Mouse (Mus musculus) midbrain, embryonic 14.5 days (tissue): ENCODE data around the gene Scgb2b21. TPM values are rescaled to one million over a fixed set of nuclear protein-coding genes. Genes with fewer than 3 reads are reported as not detected.
"Not testable (repeated sequence)": the region's sequence is repeated elsewhere in the genome, so short reads cannot be mapped to it uniquely, and the experiment has no call there.

ENCODE experiments used
- ATAC-seq: fragments of 200-750 bp; cut with Nextera tagmentation; 2 replicates; pipeline ENCODE4 v1.8.0; 2017; ENCODE audit warnings: moderate number of reproducible peaks, moderate library complexity; ENCODE audit not compliant: low FRiP score, low TSS enrichment
- DNase-seq: peaks from one replicate; pipeline ENCODE4 v3.0.0-alpha.2; 2015
- H3K27ac ChIP-seq: fragments of 300-500 bp; sonication (generic); replicated peaks from 2 replicates; pipeline ENCODE4 v1.5.1; 2014; ENCODE audit warnings: mild to moderate bottlenecking, low read depth, low read length, moderate library complexity
- H3K27me3 ChIP-seq: fragments of 300-500 bp; sonication (generic); 2 replicates; pipeline ENCODE4 v1.6.1; 2014; ENCODE audit warnings: low read length, control low read depth, mixed read lengths; ENCODE audit not compliant: control insufficient read depth, insufficient read depth
- H3K36me3 ChIP-seq: fragments of 300-500 bp; sonication (generic); 2 replicates; pipeline ENCODE4 v1.6.1; 2014; ENCODE audit warnings: low read length, control low read depth; ENCODE audit not compliant: control insufficient read depth, insufficient read depth
- H3K4me1 ChIP-seq: fragments of 300-500 bp; sonication (generic); 2 replicates; pipeline ENCODE4 v1.6.1; 2014; ENCODE audit warnings: mild to moderate bottlenecking, antibody characterized with exemption, low read length, control low read depth; ENCODE audit not compliant: control insufficient read depth, insufficient read depth
- H3K4me2 ChIP-seq: fragments of 300-500 bp; sonication (generic); 2 replicates; pipeline ENCODE4 v1.6.1; 2014; ENCODE audit warnings: mild to moderate bottlenecking, low read length, moderate library complexity
- H3K4me3 ChIP-seq: fragments of 300-500 bp; sonication (generic); replicated peaks from 2 replicates; pipeline ENCODE4 v1.5.1; 2014; ENCODE audit warnings: low read depth, low read length
- H3K9ac ChIP-seq: fragments of 300-500 bp; sonication (generic); replicated peaks from 2 replicates; pipeline ENCODE4 v1.6.1; 2014; ENCODE audit warnings: mild to moderate bottlenecking, low read length, moderate library complexity
- H3K9me3 ChIP-seq: fragments of 300-500 bp; sonication (generic); 2 replicates; pipeline ENCODE4 v1.6.1; 2016; ENCODE audit warnings: low read length, control low read depth, mixed read lengths; ENCODE audit not compliant: control insufficient read depth
- WGBS: fragments of 180-500 bp; shearing (Covaris S2); extraction: QIAGEN DNeasy Blood & Tissue Kit; methylation state at CpG from one replicate; pipeline ENCODE4 v1.1.7; 2014; 5-methylcytosine and 5-hydroxymethylcytosine counted together
- polyA plus RNA-seq: library from polyadenylated mRNA; unstranded; fragments of >200 nt; fragmentation: Nextera tagmentation; extraction: Ambion mirVana; gene quantifications from 2 replicates; pipeline ENCODE4 v1.2.1, GENCODE M21; 2014

The Scgb2b21 gene
- polyA plus RNA-seq = not detected in 2 replicates

DNA sequence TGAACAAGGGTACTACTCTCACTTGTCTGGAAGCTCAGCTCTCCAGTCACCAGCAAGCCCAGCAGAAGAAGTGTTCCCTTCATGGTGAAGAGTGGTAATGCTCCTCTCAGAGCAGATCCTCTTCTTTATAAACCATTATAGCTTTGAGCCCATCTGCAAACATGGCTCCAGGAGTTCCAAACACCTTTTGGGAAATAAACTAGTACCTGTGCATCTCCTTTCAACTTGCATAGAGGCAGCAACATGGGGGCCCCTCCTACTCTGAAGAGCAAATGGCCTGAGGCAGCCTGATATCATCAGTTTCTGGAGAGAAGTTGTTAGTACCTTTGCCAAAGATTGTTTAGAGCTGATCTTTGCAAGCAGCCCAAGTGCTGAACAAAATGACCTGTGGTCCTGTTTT is at the start of gene Scgb2b21:
Gene Scgb2b21 (minus strand): TSS at position 101 of the 400 bp plus-strand sequence.
- Histone ChIP-seq H3K9me3 (peaks cover 38% of the 10 kb centered on the region), H3K4me1 (no peaks in the 10 kb centered on the region)
- ATAC-seq = no peak

GRCm38 (mm10) chr7:33543420-33543819 is 23.2 kb upstream of the Scgb2b21 start:
- H3K9ac ChIP-seq, H3K27ac ChIP-seq, DNase-seq, H3K36me3 ChIP-seq, H3K9me3 ChIP-seq, H3K4me1 ChIP-seq, H3K4me2 ChIP-seq, H3K27me3 ChIP-seq, H3K4me3 ChIP-seq, ATAC-seq: not testable (repeated sequence)
- 90% methylated on average over 12 of the region's 12 CpGs for WGBS

More for the DNA sequence above, at the start of gene Scgb2b21:
- H3K36me3 ChIP-seq = no peaks in the 10 kb centered on the region
- no peaks in the 10 kb centered on the region for H3K27me3 ChIP-seq
- H3K4me2 ChIP-seq = no peak within 1 kb of the TSS
- no peak within 1 kb of the TSS for H3K9ac ChIP-seq
- no peak within 1 kb of the TSS for H3K4me3 ChIP-seq
- DNase-seq = no peak
- no peak within 1 kb of the TSS for H3K27ac ChIP-seq

Other genes starting within 250 kb of the Scgb2b21 start
- gene Scgb2b19, start 240.1 kb downstream of the Scgb2b21 start, polyA plus RNA-seq = not detected in 2 replicates
- gene Scgb1b19, start 233.2 kb downstream of the Scgb2b21 start, polyA plus RNA-seq = not detected in 2 replicates
- not detected in 2 replicates for gene Scgb2b20, start 154.1 kb downstream of the Scgb2b21 start, polyA plus RNA-seq
- not detected in 2 replicates for gene Scgb1b20, start 147.2 kb downstream of the Scgb2b21 start, polyA plus RNA-seq
- not detected in 2 replicates for gene Scgb2b24, start 218.9 kb upstream of the Scgb2b21 start, polyA plus RNA-seq
- not detected in 2 replicates for gene Scgb1b24, start 223.3 kb upstream of the Scgb2b21 start, polyA plus RNA-seq